Mouse (Mus musculus): Measurements from ENCODE around the gene Fyb.
A peak's percentile ranks its signal among the peaks of the same experiment; 100 is the strongest.
"Not testable (repeated sequence)": the region's sequence is repeated elsewhere in the genome, so short reads cannot be mapped to it uniquely, and the experiment has no call there.

Fyb gene

GRCm38 (mm10) chr15:6562629-6563028 lies 40.0 kb downstream of the Fyb start:
- DNase-seq = no peak

DNA sequence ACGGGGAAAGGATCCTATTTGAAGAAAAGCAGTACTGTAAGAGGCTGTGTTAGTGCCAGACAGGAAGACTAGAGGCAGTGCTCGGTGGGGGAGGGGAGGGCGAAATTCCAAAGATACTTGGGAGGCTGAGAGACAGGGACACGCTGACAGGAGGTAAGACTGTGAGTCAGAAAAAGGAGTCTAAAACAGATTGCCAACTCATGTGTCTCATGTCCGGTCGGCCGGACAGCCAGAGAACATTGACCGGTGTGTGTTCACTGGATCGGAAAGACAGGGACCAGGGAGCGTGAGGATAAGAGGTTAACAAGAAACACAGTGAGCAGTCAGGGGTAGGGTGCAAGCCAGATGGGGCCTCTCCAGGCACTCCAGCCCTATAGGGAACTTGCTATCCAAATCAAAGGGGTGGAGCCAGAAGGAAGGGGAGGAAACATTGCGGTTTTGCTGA lies 42.3 kb downstream of the Fyb start:
- DNase-seq = peak; percentile 43

DNA sequence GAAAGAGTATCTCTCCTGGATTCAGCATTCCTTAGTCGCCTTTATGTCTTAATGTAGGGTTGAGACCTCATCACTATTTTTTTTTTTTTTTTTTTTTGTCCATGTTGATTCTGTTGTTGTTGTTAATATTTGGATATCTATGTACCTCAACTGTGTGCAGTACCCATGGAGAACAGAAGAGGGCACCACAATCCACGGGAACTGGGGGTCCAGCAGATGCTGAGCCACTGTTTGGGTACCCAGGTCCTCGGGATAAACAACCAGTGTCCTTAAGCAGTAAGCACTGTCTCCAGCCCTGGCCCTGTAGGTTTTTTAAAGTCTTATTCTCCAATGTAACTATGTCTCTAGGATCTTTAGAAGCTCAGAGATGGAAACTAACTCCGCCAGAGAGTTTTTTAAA lies 43.2 kb downstream of the Fyb start:
- DNase-seq = no peak

DNA sequence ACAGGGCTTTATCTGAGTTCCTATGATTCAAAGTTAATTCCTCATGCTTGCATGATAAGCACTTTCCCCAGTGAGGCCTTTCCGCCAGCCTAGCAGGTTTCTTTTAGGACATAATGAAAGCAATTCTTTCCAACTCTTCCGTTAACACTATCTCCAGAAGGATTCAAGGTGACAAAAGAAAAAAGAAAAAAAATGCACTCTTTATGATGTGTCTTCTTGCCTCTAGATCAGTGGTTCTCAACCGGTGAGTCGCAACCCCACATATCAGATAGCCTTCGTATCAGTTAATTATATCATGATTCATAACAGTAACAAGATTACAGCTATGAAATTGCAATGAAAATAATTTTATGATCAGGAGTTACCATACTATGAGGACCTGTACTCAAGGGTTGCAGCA lies 45.3 kb downstream of the Fyb start:
- DNase-seq = no peak

- DNase-seq = no peak
These were observed 46.0 kb downstream of the Fyb start for GRCm38 (mm10) chr15:6568605-6569004.

GRCm38 (mm10) chr15:6569074-6569473 lies 46.4 kb downstream of the Fyb start:
- no peak for DNase-seq

DNA sequence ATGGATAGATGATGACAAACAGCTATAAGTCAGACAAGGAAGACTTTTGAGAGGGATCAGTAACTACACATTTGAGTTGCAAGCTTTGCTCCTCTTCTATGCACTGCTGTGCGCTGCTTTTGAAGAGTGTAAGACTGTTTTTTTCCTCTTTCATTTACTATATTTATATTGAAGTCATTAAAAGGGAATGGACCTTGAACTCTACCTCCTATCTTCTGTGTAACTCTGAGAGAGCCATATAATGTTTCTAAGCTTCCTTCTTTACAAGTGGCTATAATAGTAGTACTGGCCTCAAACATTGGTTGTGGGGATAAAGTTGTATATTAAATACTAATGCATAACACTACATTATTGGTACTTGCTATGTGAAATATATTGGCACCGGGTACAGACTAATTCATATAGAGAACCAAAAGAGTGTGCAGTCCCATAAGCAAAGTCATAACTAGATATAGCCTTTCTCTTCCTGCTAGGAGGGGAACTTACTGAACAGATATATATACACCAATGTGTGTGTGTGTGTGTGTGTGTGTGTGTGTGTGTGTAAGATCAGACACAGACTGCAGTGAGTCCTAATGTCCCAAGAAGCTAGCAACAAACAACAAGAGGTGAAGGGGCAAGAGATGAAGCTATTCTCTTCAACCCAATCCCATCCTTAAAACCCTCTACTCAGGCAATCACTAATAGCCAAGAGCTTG lies 47.7 kb downstream of the Fyb start:
- no peak for DNase-seq

DNA sequence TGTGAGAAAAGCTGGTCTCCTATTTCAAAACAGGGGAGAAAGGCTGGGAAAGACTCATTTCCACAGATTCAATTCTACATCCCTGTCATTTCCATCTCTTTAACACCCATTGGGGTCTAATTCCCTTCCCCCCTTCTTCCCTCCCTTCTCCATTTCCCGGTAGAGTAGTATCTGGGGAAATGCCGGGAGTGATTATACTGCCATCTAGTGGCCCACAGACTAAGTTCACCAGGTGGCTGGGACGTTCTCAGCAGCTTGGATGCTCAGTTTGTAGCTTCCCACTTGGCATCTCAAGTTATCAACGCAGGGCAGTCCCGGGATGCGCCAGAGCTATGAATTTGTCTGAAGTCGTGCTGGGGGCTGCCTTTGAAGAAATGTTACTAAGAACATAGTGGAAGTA lies 48.2 kb downstream of the Fyb start:
- peak; percentile 57 for DNase-seq

GRCm38 (mm10) chr15:6574283-6574960 lies 51.8 kb downstream of the Fyb start:
- DNase-seq = no peak

- DNase-seq = no peak
These were observed 55.3 kb downstream of the Fyb start for GRCm38 (mm10) chr15:6577971-6578370.

- DNase-seq = no peak
These were observed 56.0 kb downstream of the Fyb start for GRCm38 (mm10) chr15:6578654-6579053.

- DNase-seq = no peak
These were observed 56.6 kb downstream of the Fyb start for GRCm38 (mm10) chr15:6579194-6579768.

DNA sequence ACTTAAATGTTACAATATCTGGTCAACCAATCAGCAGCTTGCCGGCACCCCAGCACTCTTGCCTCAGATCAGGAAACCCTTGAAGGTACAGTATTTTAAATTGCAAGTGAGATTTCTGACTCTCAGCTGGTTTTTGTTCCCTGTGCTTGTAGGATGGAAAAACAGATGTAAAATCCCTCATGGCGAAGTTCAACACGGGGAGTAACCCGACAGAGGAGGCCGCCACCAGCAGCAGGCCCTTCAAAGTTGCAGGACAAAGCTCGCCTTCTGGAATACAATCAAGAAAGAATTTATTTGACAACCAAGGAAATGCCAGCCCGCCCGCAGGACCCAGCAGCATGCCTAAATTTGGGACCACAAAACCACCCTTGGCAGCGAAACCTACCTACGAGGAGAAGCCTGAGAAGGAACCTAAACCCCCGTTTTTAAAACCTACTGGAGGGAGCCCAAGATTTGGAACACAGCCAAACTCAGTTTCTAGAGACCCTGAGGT lies 57.2 kb downstream of the Fyb start:
- DNase-seq = no peak

DNA sequence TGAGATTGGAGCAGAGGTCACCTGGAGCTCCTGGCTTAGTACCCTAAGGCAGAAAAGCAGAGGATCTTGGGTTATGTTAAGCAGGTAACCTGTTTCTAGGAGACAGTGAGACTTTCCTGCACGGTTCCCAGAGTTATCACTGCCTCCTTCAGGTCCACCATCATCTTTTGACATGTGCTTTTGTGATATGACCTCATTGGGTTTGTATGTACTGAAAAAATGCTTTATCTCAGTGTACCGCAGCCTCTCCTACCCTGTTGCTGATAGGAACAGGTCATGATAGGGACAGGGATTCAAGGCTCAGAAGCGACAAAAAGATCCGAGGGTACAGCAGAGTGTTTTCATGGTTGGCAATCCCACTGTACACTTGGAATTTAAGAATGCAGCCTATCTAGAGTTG lies 62.0 kb downstream of the Fyb start:
- DNase-seq = no peak

DNA sequence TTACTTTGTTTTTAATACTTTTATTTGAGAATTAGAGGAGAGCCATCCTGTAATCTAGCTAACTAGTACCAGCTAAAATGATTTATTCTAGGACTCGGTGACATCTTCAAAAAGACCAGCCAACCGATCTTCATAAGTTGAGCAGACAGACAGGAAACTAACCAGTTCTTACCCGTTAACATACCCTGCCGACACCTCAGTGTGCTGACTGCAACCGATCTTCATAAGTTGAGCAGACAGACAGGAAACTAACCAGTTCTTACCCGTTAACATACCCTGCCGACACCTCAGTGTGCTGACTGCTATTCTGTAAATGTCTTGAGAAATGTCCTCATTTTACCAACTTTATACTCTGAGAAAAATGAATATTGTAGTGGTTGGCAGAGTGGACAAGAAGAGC lies 63.7 kb downstream of the Fyb start:
- not testable (repeated sequence) for DNase-seq

DNA sequence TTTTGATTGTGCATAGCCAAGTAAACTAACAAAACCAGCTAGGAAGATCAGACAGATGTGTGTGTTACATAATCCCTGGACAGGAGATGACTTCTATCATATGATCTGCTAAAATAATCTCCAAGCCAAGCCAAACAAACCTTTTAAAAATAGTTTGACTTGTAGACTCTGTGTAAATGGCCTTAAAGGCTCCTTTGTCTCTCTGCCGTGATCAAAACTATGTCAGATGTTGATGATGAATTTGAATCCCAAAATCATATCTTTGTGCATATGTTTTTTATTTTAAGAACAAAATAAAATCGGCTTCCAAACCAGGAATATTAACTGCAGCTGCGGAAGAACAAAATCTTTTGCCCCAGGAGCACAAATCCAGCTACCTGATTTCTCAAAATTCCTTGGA lies 64.9 kb downstream of the Fyb start:
- no peak for DNase-seq

- no peak for DNase-seq
These were observed 65.5 kb downstream of the Fyb start for GRCm38 (mm10) chr15:6588192-6588591.

GRCm38 (mm10) chr15:6590846-6591451 lies 68.3 kb downstream of the Fyb start:
- no peak for DNase-seq

DNA sequence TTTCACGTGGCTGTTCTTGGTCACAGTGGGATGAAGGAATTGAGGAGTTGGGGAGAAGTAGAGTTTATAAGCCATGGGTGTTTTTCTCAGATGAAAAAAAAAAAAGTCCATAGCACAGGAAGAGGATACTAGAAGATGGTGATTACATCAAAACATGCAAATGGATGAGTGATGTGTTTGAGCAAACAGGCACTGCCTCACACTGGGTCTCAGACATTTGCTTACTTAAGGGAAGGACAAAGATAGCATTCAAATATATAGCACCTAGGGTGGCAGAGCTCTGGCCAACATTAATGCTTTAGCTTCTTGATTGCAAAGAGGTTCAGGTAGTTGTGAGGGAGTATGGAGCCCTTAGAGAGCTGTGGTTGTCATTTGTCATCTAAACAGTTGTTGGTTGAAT lies 68.9 kb downstream of the Fyb start:
- no peak for DNase-seq

GRCm38 (mm10) chr15:6592561-6593253 lies 70.1 kb downstream of the Fyb start:
- no peak for DNase-seq

- no peak for DNase-seq
These were observed 70.6 kb downstream of the Fyb start for GRCm38 (mm10) chr15:6593254-6593623.

DNA sequence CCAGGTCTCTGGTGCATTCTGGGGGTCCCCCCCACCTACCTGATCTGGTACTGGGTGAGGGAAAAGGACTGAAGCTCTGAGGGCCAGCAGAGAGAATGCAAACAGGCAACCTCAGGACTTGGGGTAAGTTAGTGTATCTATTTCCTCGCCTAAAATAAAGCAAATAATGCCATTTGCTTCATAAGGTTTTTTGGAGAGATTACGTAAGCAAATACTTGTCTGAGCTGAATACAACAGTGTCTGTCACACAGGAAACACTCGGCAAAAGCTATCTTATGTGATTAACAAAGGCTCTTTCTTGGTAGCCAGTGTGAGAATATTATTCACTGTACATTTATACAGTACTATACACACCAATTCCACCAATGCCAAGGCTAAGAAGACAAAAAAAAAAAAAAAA lies 76.0 kb downstream of the Fyb start:
- no peak for DNase-seq

DNA sequence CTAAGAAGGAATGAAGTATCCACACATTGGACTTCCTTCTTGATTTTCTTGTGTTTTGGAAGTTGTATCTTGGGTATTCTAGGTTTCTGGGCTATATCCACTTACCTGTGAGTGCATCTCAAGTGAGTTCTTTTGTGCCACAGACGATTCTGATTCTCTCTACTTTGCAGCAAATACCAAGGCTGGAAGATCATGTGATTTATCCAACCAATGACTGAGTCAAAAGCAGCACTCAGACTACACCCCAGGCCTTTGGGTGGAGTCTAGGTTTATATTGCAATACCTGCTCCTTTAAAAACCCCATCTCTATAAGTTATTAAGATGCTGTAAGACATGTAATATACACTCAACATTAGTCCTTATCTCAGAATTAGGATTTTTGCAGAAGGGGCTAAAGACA lies 77.7 kb downstream of the Fyb start:
- no peak for DNase-seq
